Mouse (Mus musculus): ENCODE results near the gene Slc11a1.

DNA sequence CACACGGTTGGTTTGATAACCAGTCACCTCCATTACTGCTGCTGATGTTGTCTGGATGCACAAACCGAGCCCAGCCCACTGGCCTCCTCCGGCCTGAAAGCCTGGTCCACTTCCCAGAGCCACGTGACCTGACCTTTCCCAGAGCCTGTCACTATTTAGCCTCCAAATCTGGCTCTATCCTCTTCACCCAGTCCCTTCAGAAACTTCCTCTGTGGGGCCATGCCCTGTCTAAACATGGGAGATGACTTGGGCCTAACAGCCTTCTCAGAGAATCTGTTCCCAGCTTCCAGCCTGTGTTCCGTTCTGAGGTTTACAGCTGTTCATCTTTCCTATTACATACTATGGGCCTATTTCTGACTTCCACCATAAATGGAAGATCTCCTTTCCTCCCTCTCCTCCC lies 11.6 kb upstream of the Slc11a1 start:
- TF ChIP-seq CTCF (IDR thresholded peaks at IDR 0.05; ENCODE audit: low read depth, low read length), result no peak
- TF ChIP-seq POLR2A (IDR thresholded peaks at IDR 0.05; ENCODE audit: borderline replicate concordance, low read depth, low read length), result no peak
